In genomic region chr7:100465248-100465647, GRCm38 (mm10) we compare ENCODE assay signal across 8 mouse cellular contexts. TPM values are rescaled to one million over a fixed set of nuclear protein-coding genes. Genes with fewer than 3 reads are reported as not detected.
DNase-seq lines count a peak whose midpoint lies in the region; ATAC-seq and TF ChIP-seq lines count a peak whose summit lies in the region.

No protein-coding gene starts in this region.

- peak overlapping the region; percentile 52 for H3K4me2 ChIP-seq in intestine, postnatal 0 days (replicated peaks; ENCODE audit: low read depth)
- H3K4me2 ChIP-seq in liver, embryonic 14.5 days (ENCODE audit: low read depth): peak overlapping the region; percentile 80

- ATAC-seq in intestine, postnatal 0 days: peak; percentile 73
- no peak for ATAC-seq in liver, embryonic 14.5 days (ENCODE audit: insufficient read depth)

- DNase-seq in gastrocnemius, postnatal 10 days: peak; percentile 32
- no peak for DNase-seq in gastrocnemius, postnatal 4 days (ENCODE audit: low spot score in 2 of 2)
- DNase-seq in liver, embryonic 14.5 days (ENCODE audit: low read depth in 3 of 3, low spot score in 3 of 3): peak in 1 of 3 experiments; percentile 38
- DNase-seq in ovary, postnatal 10 days (ENCODE audit: low spot score): no peak
- no peak for DNase-seq in thymus, adult 2 months
- DNase-seq in natural killer cell, adult 2 months (ENCODE audit: low spot score in 2 of 2): no peak

- H3K36me3 ChIP-seq in intestine, postnatal 0 days (ENCODE audit: control insufficient read depth, insufficient read depth): peaks cover 16% of the 10 kb centered on the region; the same call in 1 of the 2 replicates
- H3K36me3 ChIP-seq in liver, embryonic 14.5 days (replicated peaks; ENCODE audit: control insufficient read depth, insufficient read depth, low read depth): peaks cover 27% of the 10 kb centered on the region
- peaks cover 15% of the 10 kb centered on the region; the same call in 1 of the 2 replicates for H3K36me3 ChIP-seq in thymus, adult 2 months (ENCODE audit: control insufficient read depth, insufficient read depth, low read length)

- peak overlapping the region; percentile 38 for H3K4me3 ChIP-seq in bone marrow, adult 2 months (replicated peaks; ENCODE audit: control insufficient read depth, low read depth, low read length)
- H3K4me3 ChIP-seq in intestine, postnatal 0 days (ENCODE audit: low read depth, low read length): no peak overlapping the region
- peak overlapping the region; percentile 76 to 87 for H3K4me3 ChIP-seq in liver, embryonic 14.5 days (ENCODE audit: insufficient read depth in 1 of 2, low read depth in 2 of 2, low read length in 2 of 2)
- no peak overlapping the region for H3K4me3 ChIP-seq in thymus, adult 2 months (ENCODE audit: control insufficient read depth, insufficient read depth, low read length)

- no peak overlapping the region for H3K9ac ChIP-seq in intestine, postnatal 0 days (ENCODE audit: low read depth, low read length)
- H3K9ac ChIP-seq in liver, embryonic 14.5 days (replicated peaks): peak overlapping the region; percentile 94

- no peaks in the 10 kb centered on the region; the same call in 1 of the 2 replicates for H3K4me1 ChIP-seq in bone marrow, adult 2 months (ENCODE audit: control insufficient read depth, insufficient read depth, low read length)
- 0 out of 2 replicates have a peak, but pooled peaks cover 6% of the 10 kb centered on the region for H3K4me1 ChIP-seq in intestine, postnatal 0 days (replicated peaks; ENCODE audit: control insufficient read depth, insufficient read depth, low read length)
- H3K4me1 ChIP-seq in liver, embryonic 14.5 days (replicated peaks; ENCODE audit: control insufficient read depth in 2 of 2, insufficient read depth in 2 of 2, low read length in 1 of 2): peaks cover 69 to 91% of the 10 kb centered on the region in 2 experiments
- no peaks in the 10 kb centered on the region for H3K4me1 ChIP-seq in thymus, adult 2 months (replicated peaks; ENCODE audit: control insufficient read depth, insufficient read depth, low read length)

- TF ChIP-seq CTCF in bone marrow, adult 2 months (IDR thresholded peaks at IDR 0.05; ENCODE audit: control insufficient read depth, insufficient read depth, low read length): no peak
- no peak for TF ChIP-seq CTCF in intestine, postnatal 0 days (IDR thresholded peaks at IDR 0.05; ENCODE audit: low read depth)
- TF ChIP-seq CTCF in liver, embryonic 14.5 days (IDR thresholded peaks at IDR 0.05; ENCODE audit: low read depth): no peak
- TF ChIP-seq CTCF in thymus, adult 2 months (IDR thresholded peaks at IDR 0.05; ENCODE audit: borderline replicate concordance, control insufficient read depth, extremely low read depth, insufficient read depth, low read length, poor library complexity): no peak

- no peak for TF ChIP-seq EP300 in liver, embryonic 14.5 days (IDR thresholded peaks at IDR 0.05; ENCODE audit: low read depth)

- H3K9me3 ChIP-seq in intestine, postnatal 0 days (ENCODE audit: control insufficient read depth): no peaks in the 10 kb centered on the region
- H3K9me3 ChIP-seq in liver, embryonic 14.5 days (ENCODE audit: control insufficient read depth, low read length): no peaks in the 10 kb centered on the region

- H3K27ac ChIP-seq in bone marrow, adult 2 months (ENCODE audit: control insufficient read depth, insufficient read depth, low read depth, low read length, poor library complexity): peak overlapping the region; percentile 92
- H3K27ac ChIP-seq in intestine, postnatal 0 days (ENCODE audit: low read depth, low read length): peak overlapping the region; percentile 70
- peak overlapping the region; percentile 100 for H3K27ac ChIP-seq in liver, embryonic 14.5 days
- H3K27ac ChIP-seq in thymus, adult 2 months (ENCODE audit: control insufficient read depth, insufficient read depth, low read length): no peak overlapping the region; the same call in 1 of the 2 replicates

- no peaks in the 10 kb centered on the region for H3K27me3 ChIP-seq in intestine, postnatal 0 days (replicated peaks; ENCODE audit: control insufficient read depth, insufficient read depth, low read length)
- H3K27me3 ChIP-seq in liver, embryonic 14.5 days (ENCODE audit: control insufficient read depth, insufficient read depth, low read length): no peaks in the 10 kb centered on the region
- no peaks in the 10 kb centered on the region for H3K27me3 ChIP-seq in thymus, adult 2 months (ENCODE audit: control insufficient read depth, insufficient read depth, low read length)

- TF ChIP-seq POLR2A in bone marrow, adult 2 months (IDR thresholded peaks at IDR 0.05; ENCODE audit: borderline replicate concordance, control insufficient read depth, low read depth, low read length): no peak
- no peak for TF ChIP-seq POLR2A in thymus, adult 2 months (IDR thresholded peaks at IDR 0.05; ENCODE audit: control insufficient read depth, extremely low read depth, insufficient read depth, low read length, poor library complexity)

- 50% methylated on average over 4 of the region's 4 CpGs for WGBS in bone marrow, adult 2 months
- WGBS in intestine, postnatal 0 days: 37% methylated on average over 4 of the region's 4 CpGs
- 65% methylated on average over 4 of the region's 4 CpGs for WGBS in liver, embryonic 14.5 days (ENCODE audit: insufficient replicate concordance)
- WGBS in thymus, adult 2 months: 71% methylated on average over 4 of the region's 4 CpGs

RNA-seq across cellular contexts. Expression of gene Ucp3, which starts 7.5 kb away (rescaled TPM):
- total RNA-seq in gastrocnemius, postnatal 10 days (2021): 10 to 100 TPM; 77.1 to 79.5 TPM
- 10 to 100 TPM; 46.7 to 47.5 TPM for total RNA-seq in gastrocnemius, postnatal 4 days (2021)
- 0.77 TPM in 1 of 2 replicates, not detected in the other for polyA plus RNA-seq in bone marrow, adult 2 months (2011; ENCODE audit: insufficient read depth, insufficient read length, low replicate concordance, missing spikeins)
- not detected in 2 replicates for polyA plus RNA-seq in intestine, postnatal 0 days (2015; fragmentation: Nextera tagmentation; extraction: Ambion mirVana)
- 0.02 TPM in 1 of 2 replicates, not detected in the other for polyA plus RNA-seq in liver, embryonic 14.5 days (2012; rRNA removed)
- not detected in 2 replicates for polyA plus RNA-seq in liver, embryonic 14.5 days (2014; fragmentation: Nextera tagmentation; extraction: Ambion mirVana)
- polyA plus RNA-seq in thymus, adult 2 months (2012; rRNA removed): 6.0 and 7.0 TPM in 2 replicates

RNA-seq across cellular contexts. Expression of gene Ucp2, which starts 27.9 kb away (rescaled TPM):
- total RNA-seq in gastrocnemius, postnatal 10 days (2021): 100 to 1,000 TPM; 133 to 155 TPM
- total RNA-seq in gastrocnemius, postnatal 4 days (2021): 100 to 1,000 TPM; 191 to 225 TPM
- 557 and 572 TPM in 2 replicates for polyA plus RNA-seq in bone marrow, adult 2 months (2011; ENCODE audit: insufficient read depth, insufficient read length, low replicate concordance, missing spikeins)
- polyA plus RNA-seq in intestine, postnatal 0 days (2015; fragmentation: Nextera tagmentation; extraction: Ambion mirVana): 266 and 281 TPM in 2 replicates
- 329 and 337 TPM in 2 replicates for polyA plus RNA-seq in liver, embryonic 14.5 days (2012; rRNA removed)
- 556 and 628 TPM in 2 replicates for polyA plus RNA-seq in liver, embryonic 14.5 days (2014; fragmentation: Nextera tagmentation; extraction: Ambion mirVana)
- polyA plus RNA-seq in thymus, adult 2 months (2012; rRNA removed): 1,120 and 1,396 TPM in 2 replicates

RNA-seq across cellular contexts. Expression of gene Dnajb13, which starts 49.5 kb away (rescaled TPM):
- total RNA-seq in gastrocnemius, postnatal 10 days (2021): not detected
- total RNA-seq in gastrocnemius, postnatal 4 days (2021): under 1 TPM; 0.18 to 0.20 TPM
- 3.4 and 4.5 TPM in 2 replicates for polyA plus RNA-seq in bone marrow, adult 2 months (2011; ENCODE audit: insufficient read depth, insufficient read length, low replicate concordance, missing spikeins)
- polyA plus RNA-seq in intestine, postnatal 0 days (2015; fragmentation: Nextera tagmentation; extraction: Ambion mirVana): 0.09 and 0.17 TPM in 2 replicates
- polyA plus RNA-seq in liver, embryonic 14.5 days (2012; rRNA removed): 0.58 and 0.64 TPM in 2 replicates
- polyA plus RNA-seq in liver, embryonic 14.5 days (2014; fragmentation: Nextera tagmentation; extraction: Ambion mirVana): 2.0 and 2.3 TPM in 2 replicates
- polyA plus RNA-seq in thymus, adult 2 months (2012; rRNA removed): 2.2 and 3.0 TPM in 2 replicates

Comparison
In these comparisons a context has a peak if more than half of its experiments do, and no peak if none do; other contexts are left out.
1. H3K4me3 ChIP-seq: peak in bone marrow, adult 2 months (single experiment) and liver, embryonic 14.5 days (2 of 2); none in intestine, postnatal 0 days (single experiment) and thymus, adult 2 months (single experiment).